ENCODE assay signal across 15 mouse cellular contexts in genomic region chr4:57055635-57056034, GRCm38 (mm10).
DNase-seq lines count a peak whose midpoint lies in the region; ATAC-seq and TF ChIP-seq lines count a peak whose summit lies in the region.
"Had no signal": no experiment of that assay in that cellular context is flagged by ENCODE, and none has a peak within 500 bp of the region (broad histone marks: within the 10 kb centered on the region; RNA-seq: fewer than 3 reads in every experiment).

No protein-coding gene starts in this region.

- no peak overlapping the region for H3K27ac ChIP-seq in heart, embryonic 12.5 days (ENCODE audit: poor library complexity, severe bottlenecking)
- peak overlapping the region; percentile 65 for H3K27ac ChIP-seq in thymus, adult 2 months (ENCODE audit: control insufficient read depth, insufficient read depth, low read length)
- H3K27ac ChIP-seq in liver, embryonic 15.5 days (replicated peaks): peak overlapping the region; percentile 33; the same call in 1 of the 2 replicates
- H3K27ac ChIP-seq: embryonic facial prominence, embryonic 13.5 days had no signal

- DNase-seq in heart, adult 9 months (ENCODE audit: low spot score in 2 of 2): no peak
- DNase-seq in thymus, adult 2 months: peak; percentile 9
- DNase-seq in thymus, postnatal 36 days: no peak
- peak; percentile 22 for DNase-seq in thymus, postnatal 4 days
- no peak for DNase-seq in kidney, postnatal 14 days
- no peak for DNase-seq in urinary bladder, postnatal 36 days (ENCODE audit: low spot score in 2 of 2)
- DNase-seq: adrenal gland, adult 2 months; cerebellum, adult 11-12 months; gastrocnemius, postnatal 25 days; right cerebral cortex, postnatal 25 days had no signal

- no peaks in the 10 kb centered on the region for H3K27me3 ChIP-seq in heart, embryonic 12.5 days (replicated peaks)
- H3K27me3 ChIP-seq in thymus, adult 2 months (ENCODE audit: control insufficient read depth, insufficient read depth, low read length): no peaks in the 10 kb centered on the region
- no peaks in the 10 kb centered on the region for H3K27me3 ChIP-seq in liver, embryonic 15.5 days

- no peak for ATAC-seq in heart, embryonic 12.5 days (ENCODE audit: insufficient number of reproducible peaks, low FRiP score)
- no peak for ATAC-seq in liver, embryonic 15.5 days (ENCODE audit: insufficient read depth)
- ATAC-seq: inflammation-experienced regulatory T-cells, adult 6 months had no signal

- H3K36me3 ChIP-seq in heart, embryonic 12.5 days: no peaks in the 10 kb centered on the region
- H3K36me3 ChIP-seq in thymus, adult 2 months (ENCODE audit: control insufficient read depth, insufficient read depth, low read length): no peaks in the 10 kb centered on the region
- H3K36me3 ChIP-seq in liver, embryonic 15.5 days (replicated peaks): no peaks in the 10 kb centered on the region
- H3K36me3 ChIP-seq: embryonic facial prominence, embryonic 13.5 days had no signal

- H3K4me3 ChIP-seq in heart, embryonic 12.5 days: no peak overlapping the region
- peak overlapping the region; percentile 3; the same call in 1 of the 2 replicates for H3K4me3 ChIP-seq in thymus, adult 2 months (ENCODE audit: control insufficient read depth, insufficient read depth, low read length)
- no peak overlapping the region for H3K4me3 ChIP-seq in liver, embryonic 15.5 days (replicated peaks)
- H3K4me3 ChIP-seq: embryonic facial prominence, embryonic 13.5 days; myocyte had no signal

- no peaks in the 10 kb centered on the region for H3K9me3 ChIP-seq in heart, embryonic 12.5 days (replicated peaks)
- no peaks in the 10 kb centered on the region for H3K9me3 ChIP-seq in liver, embryonic 15.5 days (replicated peaks)
- H3K9me3 ChIP-seq: embryonic facial prominence, embryonic 13.5 days had no signal

- peaks cover 13% of the 10 kb centered on the region for H3K4me1 ChIP-seq in heart, embryonic 12.5 days (replicated peaks)
- peaks cover 16% of the 10 kb centered on the region for H3K4me1 ChIP-seq in thymus, adult 2 months (replicated peaks; ENCODE audit: control insufficient read depth, insufficient read depth, low read length)
- 0 out of 2 replicates have a peak, but pooled peaks cover 6% of the 10 kb centered on the region for H3K4me1 ChIP-seq in liver, embryonic 15.5 days (replicated peaks)

- no peak overlapping the region for H3K9ac ChIP-seq in heart, embryonic 12.5 days
- no peak overlapping the region for H3K9ac ChIP-seq in liver, embryonic 15.5 days
- H3K9ac ChIP-seq: embryonic facial prominence, embryonic 13.5 days had no signal

- no peak for TF ChIP-seq CTCF in thymus, adult 2 months (IDR thresholded peaks at IDR 0.05; ENCODE audit: borderline replicate concordance, control insufficient read depth, extremely low read depth, insufficient read depth, low read length, poor library complexity)

- peak overlapping the region; percentile 38; the same call in 1 of the 2 replicates for H3K4me2 ChIP-seq in heart, embryonic 12.5 days
- H3K4me2 ChIP-seq in liver, embryonic 15.5 days: no peak overlapping the region
- H3K4me2 ChIP-seq: embryonic facial prominence, embryonic 13.5 days had no signal

- WGBS in heart, embryonic 12.5 days: 32% methylated on average over 7 of the region's 7 CpGs
- WGBS in thymus, adult 2 months: 3% methylated on average over 7 of the region's 7 CpGs
- 13% methylated on average over 7 of the region's 7 CpGs for WGBS in liver, embryonic 15.5 days (ENCODE audit: insufficient replicate concordance)

- TF ChIP-seq POLR2A in thymus, adult 2 months (IDR thresholded peaks at IDR 0.05; ENCODE audit: control insufficient read depth, extremely low read depth, insufficient read depth, low read length, poor library complexity): no peak

Comparison
In these comparisons a context has a peak if more than half of its experiments do, and no peak if none do; other contexts are left out.
1. DNase-seq: peak in thymus, adult 2 months (single experiment) and thymus, postnatal 4 days (single experiment); none in heart, adult 9 months (0 of 2), thymus, postnatal 36 days (0 of 2), kidney, postnatal 14 days (single experiment) and urinary bladder, postnatal 36 days (0 of 2).